Mouse (Mus musculus) right cerebral cortex, postnatal 25 days (tissue): ENCODE data around the gene Adgrd1.
"Not testable (repeated sequence)": the region's sequence is repeated elsewhere in the genome, so short reads cannot be mapped to it uniquely, and the experiment has no call there.

Source experiments
- DNase-seq: peaks from one replicate; pipeline ENCODE4 v3.0.0; 2022

Adgrd1 gene

GRCm38 (mm10) chr5:129094236-129094635 lies 2.3 kb upstream of the Adgrd1 start:
- no peak for DNase-seq

DNA sequence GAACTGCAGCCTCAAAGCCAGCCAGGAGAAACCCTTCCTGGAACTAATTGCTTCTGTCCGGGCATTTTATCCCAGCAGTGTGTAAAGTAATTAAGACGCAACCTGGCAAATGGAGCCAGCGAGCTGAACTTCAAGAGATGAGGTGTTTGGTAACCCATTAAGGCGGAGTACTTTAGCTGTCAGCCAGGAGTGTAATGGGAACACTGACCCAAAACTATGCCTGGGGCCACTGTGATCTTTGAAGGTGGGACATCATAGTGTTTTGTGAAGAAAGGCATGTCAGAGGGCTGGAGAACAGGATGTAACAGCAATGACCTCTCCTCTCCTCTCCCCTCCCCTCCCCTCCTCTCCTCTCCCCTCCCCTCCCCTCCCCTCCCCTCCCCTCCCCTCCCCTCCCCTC lies 7.5 kb downstream of the Adgrd1 start:
- no peak for DNase-seq

DNA sequence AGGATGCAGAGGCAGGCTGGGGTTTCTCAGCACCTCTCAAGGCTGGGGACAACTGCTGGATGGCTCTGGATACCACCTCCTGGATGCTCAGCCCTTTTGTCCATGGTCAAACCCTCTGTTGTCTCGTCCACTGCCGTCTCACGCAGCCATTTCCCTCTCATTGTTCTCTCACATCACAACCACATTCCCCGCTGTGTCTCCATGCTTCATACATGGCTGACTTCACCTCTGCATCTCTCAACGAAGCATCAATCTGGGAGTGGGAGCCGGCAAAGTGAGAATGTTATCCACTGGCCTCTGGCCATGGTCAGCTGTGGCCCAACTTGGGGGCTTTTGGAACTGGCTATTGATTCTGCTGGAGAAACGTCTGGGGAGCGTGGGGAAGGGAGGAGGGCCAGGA lies 15.2 kb downstream of the Adgrd1 start:
- no peak for DNase-seq

DNA sequence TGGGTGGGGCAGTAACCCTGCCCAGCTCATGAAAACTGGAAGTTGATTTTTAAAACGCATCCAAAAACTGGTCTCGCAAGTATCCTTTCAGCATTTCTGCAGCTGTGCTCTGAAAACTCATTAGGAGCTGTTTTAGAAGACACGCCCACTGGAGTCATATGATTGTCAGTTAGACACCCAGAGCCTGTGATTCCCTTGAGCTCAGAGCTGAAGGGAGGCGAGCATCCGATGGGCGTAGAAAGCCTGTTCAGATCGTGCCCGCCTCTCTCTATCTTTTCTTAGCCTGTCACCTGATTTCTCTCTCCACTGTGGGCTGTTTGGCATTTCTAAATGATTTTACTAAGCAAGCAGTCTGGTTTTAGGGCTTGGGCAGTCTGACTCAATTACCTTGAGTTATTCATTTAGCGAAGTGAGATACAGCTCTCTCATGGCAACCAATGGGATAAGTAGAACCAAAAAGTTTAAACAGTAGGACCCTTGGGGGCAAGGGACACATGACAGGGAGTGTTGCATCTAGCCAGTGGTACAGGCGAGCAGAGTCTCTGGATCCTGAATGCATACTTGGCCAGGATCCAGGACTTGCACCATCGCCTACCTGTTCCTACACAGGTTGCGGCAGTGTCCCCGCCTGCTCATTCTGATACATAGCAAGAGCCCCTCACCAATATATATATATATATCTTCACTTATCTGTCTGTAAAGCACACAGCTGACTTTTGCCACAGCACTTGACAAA lies 17.4 kb downstream of the Adgrd1 start:
- peak; percentile 68 for DNase-seq

DNA sequence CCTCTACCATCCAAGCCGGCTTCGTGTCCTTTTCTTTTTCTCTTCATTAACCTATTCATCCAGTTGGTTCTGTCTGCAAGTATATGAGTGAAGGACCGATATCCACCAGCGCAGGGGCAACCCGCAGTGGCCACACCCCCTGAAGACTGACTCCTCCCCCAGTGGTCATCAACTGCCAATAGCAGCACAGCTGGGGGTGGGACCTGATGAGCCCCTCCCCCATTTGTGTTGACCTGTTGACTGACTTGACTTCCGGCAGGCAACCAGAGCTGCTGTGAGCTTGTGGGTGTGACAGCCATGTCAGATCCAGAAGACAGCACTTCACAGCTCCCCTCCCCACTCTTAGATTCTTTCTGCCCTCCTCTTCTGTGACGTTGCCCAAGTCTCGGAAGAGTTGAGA lies 19.7 kb downstream of the Adgrd1 start:
- DNase-seq, result no peak

DNA sequence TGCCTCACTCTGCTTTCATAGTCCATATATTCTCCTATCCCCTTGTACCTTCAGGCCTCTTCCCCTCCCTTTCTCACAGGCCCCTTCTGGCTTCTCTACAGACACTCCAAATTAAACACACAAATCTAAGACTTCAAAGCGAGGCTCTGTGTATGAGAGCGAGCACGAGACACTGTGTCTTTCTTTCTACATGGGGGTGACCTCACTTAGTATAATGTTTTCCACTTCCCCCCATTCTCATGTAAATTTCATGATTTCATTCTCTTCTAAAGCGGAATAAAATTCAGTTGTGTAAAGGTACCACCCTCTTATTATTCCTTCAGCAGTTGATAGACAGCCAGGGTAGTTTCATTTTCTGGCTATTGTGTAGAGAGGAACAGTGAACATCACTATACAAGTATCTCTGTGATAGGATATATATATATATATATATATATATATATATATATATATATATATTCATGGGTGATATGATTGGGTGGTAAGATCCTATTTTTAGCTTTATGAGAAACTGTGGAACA lies 21.1 kb downstream of the Adgrd1 start:
- DNase-seq, result no peak

DNA sequence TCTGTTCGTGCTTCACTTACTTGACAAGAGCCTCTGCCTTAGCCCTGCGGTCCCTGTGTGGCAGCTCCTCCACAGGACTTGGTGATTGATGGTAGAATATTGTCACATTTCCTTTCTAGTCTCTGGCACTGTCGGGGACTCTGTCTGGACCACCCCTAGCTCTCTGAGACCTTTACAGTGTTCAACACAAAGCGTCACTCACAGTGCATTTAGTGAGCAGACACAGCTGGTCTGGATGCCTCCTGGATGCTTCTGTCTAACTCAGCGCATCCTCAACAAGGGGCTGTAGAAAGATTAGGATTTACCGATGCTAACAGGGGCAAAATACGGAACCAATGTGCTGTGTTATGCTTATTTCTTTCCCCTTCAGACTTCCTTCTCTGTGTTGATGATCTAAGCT lies 22.0 kb downstream of the Adgrd1 start:
- no peak for DNase-seq

DNA sequence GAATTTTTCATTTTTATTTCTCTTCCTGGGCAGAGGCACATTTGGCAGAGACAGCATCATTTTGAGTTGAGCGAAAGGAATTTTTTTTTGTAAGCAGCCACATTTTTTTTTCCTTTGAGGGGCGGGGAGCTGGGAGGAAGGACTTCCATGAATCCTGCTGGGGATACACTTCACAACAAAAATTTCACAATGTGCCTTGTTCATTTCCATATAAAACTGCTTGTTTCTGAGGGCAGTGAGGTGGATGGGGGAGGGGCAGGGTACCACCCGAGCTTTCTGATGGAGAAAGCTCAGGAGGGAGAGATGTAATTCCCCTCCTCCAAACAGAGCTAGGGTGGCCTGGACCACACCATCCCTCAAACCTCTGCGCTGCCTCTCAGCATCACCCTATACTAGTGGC lies 22.6 kb downstream of the Adgrd1 start:
- DNase-seq, result no peak

DNA sequence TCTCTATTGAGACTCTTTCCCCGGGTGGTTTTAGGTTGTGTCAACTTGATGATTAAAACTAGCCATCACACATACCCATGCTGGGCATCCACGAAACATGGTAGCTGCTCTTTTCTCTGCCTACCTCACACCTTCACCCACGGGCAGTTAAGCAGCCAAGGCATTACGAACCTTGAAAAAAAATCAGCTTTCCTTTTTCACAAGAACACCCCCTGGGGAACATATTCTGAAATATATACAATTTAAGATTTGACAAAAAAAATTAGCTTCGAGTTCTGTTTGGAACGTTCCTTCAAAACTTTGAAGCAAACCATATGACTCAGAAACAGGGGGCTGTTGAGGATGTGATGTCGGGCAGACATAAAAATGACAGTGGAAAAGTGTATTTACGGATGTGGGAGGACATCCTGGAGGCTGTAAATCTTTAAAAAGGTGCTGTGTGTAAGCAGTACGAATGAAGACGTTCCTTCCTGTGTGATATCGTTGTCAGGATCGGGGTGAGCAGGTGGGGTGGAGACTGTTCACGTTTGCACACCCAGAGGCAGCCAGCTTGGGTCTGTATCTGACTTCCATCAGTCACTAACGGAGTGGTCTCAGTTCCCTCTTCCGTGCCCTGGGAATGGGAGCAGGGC lies 25.2 kb downstream of the Adgrd1 start:
- DNase-seq, result peak; percentile 47

DNA sequence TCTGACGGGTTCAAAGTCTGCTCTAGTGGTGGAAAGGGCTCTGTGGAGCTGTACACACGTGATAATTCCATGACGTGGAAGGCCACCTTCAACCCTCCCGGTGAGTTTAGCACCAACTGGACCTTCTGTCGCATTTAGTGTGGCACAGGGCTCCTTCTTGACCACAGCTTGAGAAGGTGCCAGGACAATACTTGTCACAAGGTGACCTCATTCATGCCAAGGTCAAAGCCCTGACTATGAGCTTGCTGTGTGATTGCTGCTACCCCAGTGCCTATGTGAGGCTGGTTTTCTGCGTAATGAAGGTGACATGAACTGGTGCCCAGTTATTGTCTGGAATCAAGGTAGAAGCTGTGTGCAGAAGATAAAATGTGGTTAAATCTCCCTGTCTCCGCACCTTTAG lies 25.9 kb downstream of the Adgrd1 start:
- no peak for DNase-seq

GRCm38 (mm10) chr5:129124070-129124828 lies 27.7 kb downstream of the Adgrd1 start:
- no peak for DNase-seq

DNA sequence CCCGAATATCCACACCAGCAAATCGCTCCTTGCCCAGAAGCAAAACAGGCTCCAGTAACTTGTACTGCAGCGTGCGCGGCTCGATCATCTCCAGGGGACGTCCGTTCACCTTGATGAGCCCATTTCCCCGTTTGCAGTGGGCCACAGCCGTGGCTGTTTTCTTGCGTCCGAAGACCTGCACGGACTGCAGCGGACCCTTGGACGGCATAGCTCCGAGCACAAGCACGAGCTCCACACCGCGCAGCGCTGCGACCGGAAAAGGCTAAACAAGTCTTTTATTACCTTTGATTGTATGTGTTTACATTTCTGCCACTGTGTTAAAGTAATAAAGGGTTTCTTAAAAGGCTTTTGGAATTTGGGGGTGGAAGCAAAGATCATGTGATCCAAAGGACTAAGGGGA lies 31.8 kb downstream of the Adgrd1 start:
- not testable (repeated sequence) for DNase-seq

DNA sequence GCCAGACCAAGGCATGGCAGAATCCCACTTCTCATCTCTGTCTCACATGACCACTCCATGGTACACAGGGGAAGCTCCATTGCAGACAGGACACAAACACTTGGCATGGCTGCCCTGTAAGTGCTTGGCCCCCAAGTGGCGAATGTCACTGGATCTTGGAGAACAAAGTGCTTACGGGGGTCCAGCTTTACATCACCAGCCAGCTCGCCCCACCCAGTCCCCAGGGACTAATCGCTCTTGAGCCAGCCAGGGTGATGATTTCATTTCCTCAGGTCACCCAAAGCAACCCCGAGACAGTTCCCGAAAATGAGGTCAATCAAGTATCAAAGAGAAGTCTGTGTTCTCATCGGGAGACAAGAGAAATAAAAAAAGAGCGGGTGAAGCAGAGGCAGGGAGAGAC lies 33.8 kb downstream of the Adgrd1 start:
- no peak for DNase-seq

DNA sequence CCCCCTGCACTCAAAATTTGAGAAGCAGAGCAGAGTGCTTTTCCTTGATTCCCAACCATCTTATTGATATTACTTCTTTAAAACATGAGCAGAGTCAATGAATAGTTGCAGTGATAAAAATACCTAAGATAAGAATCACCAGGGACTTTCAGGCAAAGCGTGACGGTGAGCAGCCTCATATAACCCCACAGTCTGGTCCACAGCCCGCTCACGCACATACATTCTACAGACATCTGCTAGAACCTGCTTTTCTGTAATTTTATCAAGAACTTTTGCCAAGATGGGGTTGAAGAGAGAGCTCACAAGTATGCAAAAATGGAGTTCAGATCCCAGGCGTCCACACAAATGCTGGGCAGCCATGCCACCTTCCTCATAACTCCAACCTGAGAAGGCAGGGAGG lies 40.9 kb downstream of the Adgrd1 start:
- DNase-seq, result no peak

- peak; percentile 69 for DNase-seq
These were observed 42.0 kb downstream of the Adgrd1 start for GRCm38 (mm10) chr5:129138576-129138975.

- no peak for DNase-seq
These were observed 46.3 kb downstream of the Adgrd1 start for GRCm38 (mm10) chr5:129142801-129143200.

DNA sequence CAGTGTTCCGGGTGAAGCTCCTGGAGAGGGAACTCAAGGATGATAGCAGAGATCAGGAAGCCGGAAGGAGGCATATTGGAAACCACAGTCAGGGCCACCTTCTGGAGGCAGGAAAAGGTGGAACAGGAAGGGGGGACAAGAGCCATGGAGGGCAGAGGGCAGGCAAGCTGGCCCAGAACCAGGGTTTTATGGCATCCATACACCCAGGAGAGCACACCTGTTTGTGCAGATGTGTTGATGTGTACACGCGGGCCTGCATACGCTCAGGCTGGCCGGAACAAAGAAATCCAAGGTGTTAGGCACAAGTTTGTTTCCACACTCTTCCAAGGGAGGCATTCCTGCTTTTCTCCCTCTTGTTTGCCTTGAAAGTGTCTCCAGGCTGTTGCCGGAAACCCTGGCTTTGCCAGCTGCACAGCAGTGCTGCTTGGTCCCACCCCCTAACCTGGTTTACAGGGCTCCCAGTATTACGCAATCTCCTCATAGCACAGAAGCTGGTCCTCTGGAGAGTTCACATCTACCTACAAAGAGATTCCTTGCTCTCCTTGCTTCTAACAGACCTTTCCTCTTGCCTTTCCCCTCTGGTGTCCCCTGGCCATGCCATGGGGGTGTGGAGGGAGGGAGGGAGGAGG lies 48.9 kb downstream of the Adgrd1 start:
- peak; percentile 56 for DNase-seq

DNA sequence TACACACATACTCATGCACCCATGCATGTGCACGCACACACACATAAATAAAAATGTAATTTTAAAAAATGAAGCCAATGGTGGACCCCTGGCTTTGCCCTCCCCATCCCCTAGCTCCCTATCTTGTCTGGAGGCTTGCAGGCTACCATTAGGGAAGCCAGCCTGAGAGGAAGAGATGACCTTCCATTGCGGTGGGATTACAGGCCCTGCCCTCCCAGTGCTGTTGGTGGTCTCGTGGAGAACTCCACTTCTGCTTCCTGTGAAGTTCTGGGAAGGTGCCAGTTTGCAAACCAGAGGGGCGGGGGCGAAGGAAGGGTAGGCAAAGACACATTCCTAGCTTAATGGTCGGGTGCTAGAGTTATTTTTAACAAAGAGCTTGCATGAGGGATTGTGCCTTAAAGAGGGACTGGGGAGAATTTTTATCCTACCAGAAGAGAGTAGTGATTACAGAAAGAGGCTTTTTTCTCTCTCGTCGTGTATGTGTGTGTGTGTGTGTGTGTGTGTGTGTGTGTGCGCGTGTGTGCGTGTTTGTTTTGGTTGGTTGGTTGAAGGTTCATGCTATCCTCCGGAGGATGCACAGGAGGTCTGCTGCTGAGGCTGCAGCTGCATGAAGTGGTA lies 50.5 kb downstream of the Adgrd1 start:
- DNase-seq, result no peak

DNA sequence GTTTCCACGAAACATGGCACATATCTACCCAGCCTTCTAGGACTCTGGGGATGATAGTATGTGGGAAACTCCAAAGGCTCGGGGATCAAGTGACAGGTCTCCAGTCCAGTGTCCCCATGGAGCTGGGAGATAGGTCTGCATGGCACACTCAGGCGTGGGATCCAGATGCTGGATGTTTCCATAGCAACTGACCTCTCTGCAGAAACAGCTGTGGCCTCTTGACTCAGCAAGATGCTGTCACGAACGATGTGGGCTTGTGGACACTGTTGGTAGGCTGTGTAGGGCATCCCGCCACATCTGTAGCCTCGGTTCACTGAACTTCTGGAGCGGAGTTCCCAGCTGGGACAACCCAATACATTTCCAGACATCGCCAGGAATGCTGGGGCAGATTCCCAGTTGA lies 51.9 kb downstream of the Adgrd1 start:
- DNase-seq, result no peak

DNA sequence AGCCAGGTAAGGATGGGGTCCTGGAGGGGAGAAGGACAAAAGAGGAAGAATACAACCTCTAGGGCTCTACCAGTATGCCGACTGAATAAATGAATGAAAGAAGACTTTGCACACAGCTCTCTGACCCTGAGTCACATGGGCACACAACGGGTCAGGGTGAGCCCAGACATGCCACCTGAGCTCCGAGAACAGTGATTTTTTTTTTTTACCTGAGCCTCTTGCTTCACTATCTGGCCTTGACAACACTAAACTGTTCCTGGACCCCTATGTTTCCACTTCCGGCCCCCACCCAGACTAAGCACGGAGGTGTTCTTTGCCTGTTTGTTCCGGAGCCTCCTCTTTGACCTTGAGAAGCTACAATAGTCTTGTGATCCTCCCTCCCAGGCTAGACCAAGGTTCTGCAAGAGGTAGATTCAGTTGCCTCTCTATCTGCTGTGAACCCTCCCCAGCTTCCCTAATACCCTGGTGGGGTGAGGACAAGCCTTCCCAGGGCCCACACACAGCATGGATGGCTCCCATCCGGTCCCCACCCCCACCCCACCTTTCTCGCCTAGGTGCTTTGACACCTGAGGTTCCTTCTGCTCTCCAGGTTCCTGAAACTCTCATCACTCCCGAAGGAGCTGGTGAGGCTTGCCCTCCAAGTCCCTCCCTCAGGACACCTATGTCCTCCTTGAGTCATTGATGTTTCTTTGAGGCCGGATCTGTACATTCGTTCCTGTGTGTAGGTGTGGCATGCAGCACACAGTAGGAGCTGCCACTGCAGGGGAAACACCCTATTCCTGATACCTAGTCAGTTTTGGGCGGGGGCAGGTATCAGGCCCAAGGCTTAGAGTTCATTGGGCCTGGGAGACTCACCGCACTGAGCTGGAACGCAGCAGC lies 58.7 kb downstream of the Adgrd1 start:
- no peak for DNase-seq

DNA sequence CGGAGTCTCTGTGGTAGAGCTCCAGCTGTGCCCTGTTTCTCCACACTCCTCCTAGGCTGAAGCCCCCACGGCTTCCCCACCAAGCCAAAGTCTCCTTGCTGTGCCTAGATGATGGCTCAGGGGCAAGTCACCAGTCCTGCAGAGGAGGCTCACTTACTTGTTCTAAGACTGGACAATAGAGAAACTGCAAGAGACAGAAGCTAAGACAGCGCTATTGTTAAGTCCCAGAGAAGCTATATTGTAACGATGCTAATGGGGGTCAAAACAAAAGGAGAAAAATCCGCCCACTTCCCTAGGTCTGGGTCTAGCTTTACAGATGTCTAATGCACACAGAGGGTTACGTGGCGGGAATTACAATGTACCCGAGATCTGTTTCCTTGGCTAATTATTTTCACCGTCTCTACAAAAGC lies 59.4 kb downstream of the Adgrd1 start:
- DNase-seq, result no peak
